Mouse (Mus musculus): Measurements from ENCODE around the gene Cidec.

Cidec gene

DNA sequence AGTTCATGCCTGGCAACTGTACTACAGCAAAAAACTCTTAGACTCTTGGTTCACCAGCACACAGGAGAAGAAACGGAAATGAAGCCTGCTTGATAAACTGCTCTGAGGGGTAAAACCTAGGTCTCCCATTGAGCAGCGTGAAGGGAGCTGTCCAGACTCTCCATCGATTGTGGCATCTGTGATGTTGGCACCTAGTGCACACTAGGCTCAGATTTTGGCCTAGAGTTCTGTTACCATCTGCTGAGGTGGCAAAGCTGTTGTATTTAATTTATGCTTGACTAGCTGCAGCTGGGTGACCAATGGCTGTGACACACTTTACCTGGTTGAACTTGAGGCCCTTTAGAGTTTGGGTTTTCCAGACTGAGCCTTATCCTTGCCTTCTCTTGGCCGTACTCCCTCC is 12.1 kb upstream of the Cidec start:
- intact Hi-C loops (cut with DNase I): no loop called here

DNA sequence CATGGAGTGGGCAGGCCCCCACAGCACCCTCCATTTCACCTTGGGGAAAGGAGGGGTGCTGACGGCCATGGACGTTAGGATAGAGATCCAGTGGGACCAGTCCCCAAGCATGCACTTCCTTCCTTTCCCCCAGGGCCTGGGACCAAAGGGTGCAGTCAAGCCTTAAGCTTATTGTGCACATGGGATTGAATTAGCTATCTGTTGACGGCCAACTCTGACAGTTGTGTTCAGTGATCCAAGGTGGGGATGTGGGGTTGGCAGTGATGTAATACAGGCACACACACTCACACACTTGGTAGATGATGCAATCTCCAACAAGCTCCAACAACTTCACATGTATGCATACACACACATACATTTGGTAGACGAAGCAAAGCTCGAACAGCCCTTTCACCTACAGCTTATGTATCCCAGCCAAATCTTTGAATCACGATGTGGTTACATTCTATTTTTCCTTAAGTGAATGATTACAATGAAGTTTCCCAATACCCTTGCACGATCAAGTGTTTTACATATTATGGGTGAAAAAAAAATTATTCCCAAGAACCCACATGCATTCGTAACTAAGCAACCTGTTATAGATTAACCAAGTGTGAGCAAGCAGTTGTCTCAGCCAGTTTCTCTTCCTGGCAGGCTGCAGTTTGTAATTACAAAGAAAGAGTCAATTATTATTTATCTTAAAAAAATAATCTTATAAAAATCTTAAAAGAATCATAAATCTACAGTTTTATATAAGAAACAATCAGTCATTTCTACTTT is 8.8 kb upstream of the Cidec start:
- intact Hi-C loops (cut with DNase I): no loop called here

DNA sequence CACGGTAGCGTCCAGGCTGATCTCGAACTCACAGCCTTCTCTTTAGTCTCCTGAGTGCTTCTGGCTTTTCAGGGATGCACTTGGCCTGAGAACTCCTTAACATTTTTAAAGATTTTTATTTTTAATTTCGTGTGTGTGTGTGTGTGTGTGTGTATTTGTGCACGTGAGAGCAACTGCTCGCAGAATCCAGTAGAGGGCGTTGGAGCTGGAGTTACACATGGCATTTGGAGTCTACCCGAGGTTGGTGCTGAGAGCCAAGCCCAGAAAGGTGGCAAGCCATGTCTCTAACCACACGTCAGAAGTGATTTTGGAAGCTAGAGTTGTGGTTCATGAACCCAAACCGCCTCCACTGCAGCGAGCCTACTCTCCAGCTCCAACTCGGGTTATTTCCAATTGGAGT is 7.5 kb upstream of the Cidec start:
- intact Hi-C loops (cut with DNase I): no loop called here

DNA sequence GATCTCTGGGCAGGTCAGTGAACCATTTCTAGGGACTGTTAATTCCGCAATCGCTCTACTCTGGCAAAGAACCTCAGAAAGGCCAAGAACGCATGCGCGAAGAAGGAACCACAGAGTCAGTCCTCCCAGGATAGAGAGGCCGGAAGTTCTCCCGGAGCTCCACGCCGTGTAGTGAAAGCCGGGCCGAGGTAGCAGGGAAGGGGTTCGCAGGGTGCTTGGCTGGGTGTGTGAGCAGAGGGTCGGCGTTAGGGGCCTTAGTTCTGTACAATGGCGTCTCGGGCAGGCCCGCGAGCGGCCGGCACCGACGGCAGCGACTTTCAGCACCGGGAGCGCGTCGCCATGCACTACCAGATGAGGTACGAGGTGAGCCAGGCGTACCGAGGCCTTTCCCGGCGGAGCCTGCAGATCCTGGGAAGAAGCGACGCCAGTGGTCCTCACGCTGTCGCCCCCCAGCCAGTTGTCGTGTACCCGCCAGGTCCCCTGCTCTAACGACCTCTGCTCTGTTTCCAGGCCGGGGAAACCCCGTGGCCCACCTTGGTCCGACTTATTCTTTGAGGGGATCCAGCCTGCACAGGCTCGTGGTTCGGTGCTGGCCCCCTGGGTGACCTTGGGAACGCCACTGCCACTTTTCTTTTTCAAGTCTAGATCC is 7.0 kb upstream of the Cidec start, which contains the start of gene Jagn1:
Jagn1 (plus strand) TSS at position 128 of the 649 bp plus-strand sequence.
- intact Hi-C loops (cut with DNase I): no loop called here

DNA sequence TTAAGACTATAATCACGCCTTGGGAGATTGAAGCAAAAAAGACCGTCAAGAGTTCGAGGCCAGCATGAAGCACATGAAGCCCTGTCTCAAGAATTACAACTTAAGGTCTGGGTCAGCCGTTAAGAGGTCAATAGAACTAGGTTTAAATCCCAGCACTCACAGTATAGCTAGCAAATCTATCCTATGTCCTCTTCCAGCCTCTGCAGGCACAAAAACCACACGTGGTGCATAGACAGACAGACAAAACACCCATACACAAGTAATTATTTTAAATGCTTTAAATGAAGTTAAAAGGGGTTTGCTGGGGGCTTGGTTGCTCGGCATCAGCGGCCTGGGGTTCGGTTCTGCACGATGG is 6.5 kb upstream of the Cidec start:
- intact Hi-C loops (cut with DNase I): no loop called here

DNA sequence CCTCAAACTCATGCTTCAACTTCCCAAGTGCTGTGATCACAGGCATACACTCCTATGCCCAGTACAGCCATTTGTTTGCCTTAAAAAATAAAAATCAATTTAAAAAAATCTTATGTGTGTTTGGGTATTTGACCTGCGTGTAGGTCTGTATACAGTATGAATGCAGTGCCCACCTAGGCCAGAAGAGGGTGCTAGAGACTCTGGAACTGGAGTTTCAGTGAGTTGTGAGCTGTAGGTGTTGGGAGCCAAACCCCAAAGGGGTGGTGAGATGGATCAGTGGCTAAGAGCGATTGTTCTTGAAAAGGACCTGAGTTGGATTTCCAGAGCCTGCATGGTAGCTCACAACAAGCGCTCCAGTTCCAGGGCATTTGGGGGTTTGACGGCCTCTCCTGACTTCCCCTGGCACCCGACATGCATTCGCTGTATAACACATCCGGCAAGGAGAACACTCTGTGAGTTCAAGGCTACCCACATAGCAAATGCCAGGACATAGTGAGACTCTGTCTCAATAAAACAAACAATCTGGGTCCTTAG is 5.7 kb upstream of the Cidec start:
- intact Hi-C loops (cut with DNase I): no loop called here

DNA sequence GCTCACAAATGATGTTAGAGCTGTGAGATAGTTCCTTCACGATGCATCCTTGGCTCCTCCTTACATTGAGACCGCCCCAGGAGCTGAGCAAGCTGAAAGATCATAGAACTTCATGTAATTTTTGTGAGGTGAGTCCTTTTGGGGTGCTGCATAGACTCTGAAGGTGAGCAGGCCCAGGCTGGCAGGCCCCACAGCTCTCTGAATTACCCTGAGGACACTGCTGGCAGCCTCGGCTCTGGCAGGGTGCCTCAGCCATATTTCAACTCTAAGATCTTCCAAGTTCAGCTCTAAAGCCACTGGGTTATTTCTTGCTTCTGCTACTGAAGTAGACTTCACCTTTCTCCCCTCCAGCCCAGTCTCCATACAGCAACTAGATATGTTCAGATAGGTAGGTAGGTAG is 5.1 kb upstream of the Cidec start:
- intact Hi-C loops (cut with DNase I): no loop called here

DNA sequence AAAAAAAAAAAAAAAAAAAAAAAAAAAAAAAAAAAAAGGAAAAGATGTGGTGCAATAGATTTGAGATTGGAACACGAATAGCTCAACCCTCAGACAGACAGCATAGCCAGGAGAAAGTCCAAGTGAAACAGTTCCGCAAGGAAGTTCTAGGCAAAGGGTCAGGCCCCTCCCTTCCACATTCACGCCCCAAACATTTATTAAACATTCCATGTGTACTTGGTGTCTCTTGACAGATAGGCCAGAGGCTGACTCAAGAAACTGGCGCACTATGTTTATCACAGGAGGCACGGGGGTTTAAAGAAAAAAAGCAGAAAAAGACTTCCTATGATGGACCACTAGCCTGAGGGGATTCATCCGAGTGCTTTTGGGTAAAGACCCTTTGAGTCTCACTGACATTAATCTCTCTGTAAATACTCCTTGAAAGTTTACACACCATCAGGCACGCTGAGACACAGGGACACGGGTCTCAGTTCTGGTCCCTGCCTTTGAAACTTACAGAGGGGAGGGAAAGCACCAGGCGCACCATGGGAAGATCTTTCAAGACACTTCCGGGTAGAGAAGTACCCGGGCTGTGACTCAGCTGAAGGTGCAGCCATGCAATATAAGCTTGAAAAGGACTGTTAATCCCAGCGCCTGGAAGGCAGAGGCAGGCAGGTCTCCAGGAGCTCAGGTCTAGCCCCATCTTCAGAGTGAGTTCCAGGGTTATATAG is 3.3 kb upstream of the Cidec start:
- intact Hi-C loops (cut with DNase I): no loop called here

DNA sequence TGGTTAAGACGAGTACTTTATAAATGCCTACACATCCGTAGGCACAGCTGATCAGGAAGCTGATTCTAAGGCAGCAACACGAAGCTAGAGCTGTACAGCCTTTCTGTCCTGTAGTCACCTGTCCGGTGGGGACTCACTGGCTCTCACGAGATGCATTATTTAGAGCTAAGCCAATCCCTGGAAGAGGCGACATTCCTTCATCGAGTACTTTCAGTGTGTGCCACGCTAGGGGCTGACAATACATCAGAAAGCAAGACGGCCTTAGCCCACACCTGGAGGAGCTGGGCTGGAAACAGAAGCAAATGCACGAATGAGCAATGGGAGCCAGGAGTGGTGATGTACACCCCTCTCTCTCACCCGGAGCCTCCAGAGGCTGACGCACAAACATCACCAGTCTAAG is 1.6 kb upstream of the Cidec start:
- intact Hi-C loops (cut with DNase I): no loop called here

DNA sequence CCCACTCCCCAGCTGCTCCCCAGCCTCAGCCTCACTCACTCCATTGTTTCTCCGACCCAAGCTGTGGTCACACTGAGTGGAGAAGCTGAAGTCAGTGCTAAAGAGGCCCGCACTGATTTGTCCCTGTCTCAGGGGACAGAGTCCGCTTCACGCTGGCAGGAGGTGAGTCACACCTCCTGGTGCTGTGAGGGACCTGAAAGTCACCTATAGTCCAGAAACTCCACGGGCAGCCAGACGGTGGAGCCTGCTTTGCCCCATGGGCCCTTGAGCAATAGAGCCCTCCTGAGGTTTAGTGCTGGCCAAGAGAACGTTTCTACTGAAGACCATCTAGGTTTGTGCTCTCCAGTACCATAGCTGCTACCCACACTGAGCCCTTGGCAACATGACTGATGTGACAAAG is 869 bp downstream of the Cidec start:
- intact Hi-C loops (cut with DNase I): no loop called here

DNA sequence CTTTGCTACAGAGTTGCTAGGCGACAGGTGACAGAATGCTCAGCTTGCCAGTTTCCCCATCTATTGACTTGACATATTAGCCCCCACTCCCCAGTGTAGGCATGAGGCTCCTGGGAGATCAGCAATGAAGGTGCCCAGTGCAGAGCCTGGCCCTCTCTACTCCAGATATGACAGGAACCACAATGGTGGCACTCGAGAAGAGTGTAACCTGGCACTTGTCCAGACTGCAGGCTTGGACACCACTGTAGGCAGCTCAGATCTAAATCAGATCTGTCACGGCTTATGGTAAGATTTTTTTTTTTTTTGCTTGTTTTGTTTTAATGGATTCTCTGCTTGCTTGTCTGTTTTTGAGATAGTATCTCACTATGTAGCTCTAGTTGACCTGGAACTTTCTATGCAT is 1.9 kb downstream of the Cidec start:
- intact Hi-C loops (cut with DNase I): no loop called here

DNA sequence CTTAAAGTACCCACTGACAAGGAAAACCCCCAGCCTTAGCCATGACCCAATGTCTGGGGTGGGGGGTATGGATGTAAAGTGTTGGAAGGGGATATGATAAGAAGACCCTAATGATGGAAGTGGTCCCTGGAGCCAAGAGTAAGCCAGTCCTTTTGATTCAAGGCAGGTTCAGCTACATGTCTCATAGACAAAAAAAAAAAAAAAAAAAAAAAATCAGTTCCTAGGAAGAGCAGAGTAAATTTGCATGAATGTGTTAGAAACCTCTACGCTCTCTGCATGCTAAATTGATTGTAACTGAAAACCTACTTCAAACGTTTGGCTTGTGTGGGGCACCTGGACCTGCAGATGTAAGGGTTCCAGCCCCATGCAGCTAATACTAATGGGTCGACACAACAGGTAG is 3.8 kb downstream of the Cidec start:
- intact Hi-C loops (cut with DNase I): no loop called here

DNA sequence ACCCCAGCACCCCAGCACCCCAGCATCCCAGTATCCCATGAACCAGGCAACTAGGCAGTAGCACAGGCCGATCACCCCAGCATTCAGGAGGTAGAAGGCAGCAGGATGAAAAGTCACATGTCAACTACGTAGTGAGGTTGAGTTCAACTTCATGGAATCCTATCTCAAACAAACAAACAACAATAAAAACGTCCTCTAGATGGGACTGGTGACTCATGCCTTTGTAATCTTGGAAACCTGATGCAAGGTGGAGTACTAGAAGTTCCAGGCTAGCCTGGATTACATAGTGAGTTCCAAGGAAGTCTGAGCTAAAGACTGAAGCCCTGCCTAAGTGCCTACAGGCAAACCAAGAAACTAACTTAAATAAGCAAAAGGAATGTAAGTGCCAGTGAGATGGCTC is 4.7 kb downstream of the Cidec start:
- intact Hi-C loops (cut with DNase I): no loop called here

DNA sequence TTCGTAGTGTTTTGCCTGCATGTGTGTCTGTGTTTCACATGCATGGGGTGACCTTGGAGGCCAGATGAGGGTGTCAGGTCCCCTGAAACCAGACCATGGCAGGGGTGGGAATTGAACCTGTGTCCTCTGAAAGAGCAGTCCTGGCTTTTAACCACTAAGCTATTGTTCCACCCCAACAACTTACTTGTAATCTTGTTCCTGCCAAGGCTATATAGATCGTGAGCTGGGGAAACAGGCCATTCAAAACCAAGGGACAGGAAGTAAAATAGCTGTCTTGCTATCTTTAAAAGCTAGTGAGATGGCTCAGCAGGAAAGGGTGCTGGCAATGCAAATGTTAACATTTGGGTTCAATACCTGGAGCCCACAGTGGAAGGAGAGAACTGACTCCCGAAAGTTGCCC is 5.6 kb downstream of the Cidec start:
- intact Hi-C loops (cut with DNase I): no loop called here

DNA sequence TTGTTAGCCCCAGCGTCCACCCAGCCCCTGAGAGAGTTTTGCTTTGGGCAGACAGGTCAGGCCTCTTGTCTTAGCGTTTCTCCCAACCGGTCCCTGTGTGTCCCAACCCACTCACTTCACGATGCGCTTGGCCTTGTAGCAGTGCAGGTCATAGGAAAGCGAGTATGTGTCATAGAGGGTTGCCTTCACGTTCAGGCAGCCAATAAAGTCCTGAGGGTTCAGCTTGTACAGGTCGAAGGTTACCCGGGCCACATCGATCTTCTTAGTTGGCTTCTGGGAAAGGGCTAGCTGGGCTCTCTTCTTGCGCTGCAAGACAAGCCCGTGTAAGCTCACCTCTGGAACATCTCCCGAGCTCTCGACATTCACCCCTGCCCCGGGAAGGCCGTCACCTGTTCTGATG is 7.6 kb downstream of the Cidec start:
- intact Hi-C loops (cut with DNase I): no loop called here

DNA sequence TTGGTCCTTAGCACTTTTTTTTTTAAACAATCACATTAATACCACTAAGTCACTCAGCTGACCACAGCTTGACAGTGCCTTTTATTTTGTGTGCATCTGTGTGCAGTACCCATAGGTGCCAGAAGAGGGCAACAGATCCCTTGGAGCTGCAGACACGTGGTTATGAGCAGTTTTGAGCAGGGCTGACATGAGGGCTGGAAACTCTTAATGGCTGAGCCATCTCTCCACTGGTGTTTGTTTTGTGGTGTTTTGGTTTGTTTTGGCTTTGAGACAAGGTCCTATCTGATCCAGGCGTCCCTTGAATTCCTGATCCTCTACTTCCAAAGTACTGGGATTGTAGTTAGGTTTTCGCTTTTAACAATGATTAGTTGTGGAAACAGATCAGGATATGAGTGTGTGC is 8.2 kb downstream of the Cidec start:
- intact Hi-C loops (cut with DNase I): no loop called here

DNA sequence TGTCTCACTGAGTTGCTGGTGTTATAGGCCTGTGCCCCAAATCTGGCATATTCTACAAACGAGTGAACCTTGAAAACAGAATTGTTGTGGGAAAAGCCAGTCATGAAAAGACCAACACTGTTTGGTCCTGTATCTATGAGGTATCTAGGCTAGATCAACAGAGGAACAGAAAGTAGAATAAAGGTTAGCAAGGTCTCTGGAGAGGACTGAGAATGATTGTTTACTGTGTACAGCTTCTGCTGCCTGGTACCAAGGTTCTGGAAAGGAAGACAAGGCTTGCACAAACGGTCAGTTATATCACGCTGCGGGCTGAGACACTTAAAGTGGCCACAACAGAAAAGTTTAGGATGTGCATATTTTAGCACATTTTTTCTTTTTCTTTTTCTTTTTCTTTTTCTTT is 8.9 kb downstream of the Cidec start:
- intact Hi-C loops (cut with DNase I): no loop called here

DNA sequence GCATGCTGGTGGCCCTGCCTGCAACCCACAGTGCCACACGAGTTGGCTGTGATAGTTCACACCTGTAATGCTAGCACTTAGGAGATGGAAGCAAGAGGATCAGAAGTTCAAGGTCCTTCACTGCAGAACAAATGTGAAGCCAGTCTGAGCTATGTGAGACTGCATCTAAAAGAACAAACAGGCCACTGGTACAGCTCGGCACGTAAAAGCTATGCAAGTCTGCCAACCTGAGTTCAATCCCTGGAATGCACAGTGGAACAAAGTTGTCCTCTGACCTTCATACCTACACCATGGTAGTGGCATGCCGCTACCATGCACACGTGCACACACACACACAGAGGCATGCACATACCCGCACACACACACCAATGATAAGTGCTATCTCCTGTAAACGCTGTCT is 11.4 kb downstream of the Cidec start:
- intact Hi-C loops (cut with DNase I): no loop called here

DNA sequence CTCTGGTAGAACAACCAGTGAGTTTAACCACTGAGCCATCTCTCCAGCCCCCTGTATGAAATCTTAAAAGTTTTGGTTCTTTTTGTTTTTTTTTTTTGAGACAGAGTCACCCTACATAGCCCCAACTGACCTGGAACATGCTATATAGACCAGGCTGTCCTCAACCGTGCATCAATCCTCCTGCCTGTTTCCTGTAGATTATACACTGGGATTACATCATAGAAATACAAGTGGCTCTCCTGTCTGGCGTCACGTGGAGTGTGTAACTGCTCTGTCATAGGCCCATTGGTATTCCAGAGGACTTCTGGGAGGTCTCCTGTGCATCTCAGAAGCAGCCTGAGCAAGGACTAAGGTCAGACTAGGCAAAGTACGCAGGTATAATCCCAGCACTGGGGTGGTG is 12.6 kb downstream of the Cidec start:
- intact Hi-C loops (cut with DNase I): no loop called here

DNA sequence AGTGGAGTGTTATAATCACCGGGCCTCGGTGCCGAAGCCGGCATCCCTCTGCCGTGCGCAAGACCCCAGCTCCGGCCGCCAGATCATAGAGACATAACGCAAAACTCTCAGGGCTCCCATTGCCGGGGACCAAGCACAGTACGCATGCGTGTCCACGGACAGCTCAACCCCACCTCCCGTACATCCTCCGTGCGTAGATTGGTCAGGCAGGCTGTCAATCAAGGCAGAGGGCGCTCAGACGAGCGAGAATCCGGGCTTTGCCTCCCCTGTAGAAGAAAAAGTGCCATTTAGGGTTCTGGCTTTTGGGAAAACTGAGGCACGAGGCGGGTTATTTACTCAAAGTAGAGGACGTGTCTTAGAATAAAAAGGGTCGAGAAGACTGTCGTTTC is 16.4 kb downstream of the Cidec start, which contains the start of gene Rpusd3:
Rpusd3 (minus strand) TSS at position 142 of the 389 bp plus-strand sequence.
- intact Hi-C loops (cut with DNase I): no loop called here

DNA sequence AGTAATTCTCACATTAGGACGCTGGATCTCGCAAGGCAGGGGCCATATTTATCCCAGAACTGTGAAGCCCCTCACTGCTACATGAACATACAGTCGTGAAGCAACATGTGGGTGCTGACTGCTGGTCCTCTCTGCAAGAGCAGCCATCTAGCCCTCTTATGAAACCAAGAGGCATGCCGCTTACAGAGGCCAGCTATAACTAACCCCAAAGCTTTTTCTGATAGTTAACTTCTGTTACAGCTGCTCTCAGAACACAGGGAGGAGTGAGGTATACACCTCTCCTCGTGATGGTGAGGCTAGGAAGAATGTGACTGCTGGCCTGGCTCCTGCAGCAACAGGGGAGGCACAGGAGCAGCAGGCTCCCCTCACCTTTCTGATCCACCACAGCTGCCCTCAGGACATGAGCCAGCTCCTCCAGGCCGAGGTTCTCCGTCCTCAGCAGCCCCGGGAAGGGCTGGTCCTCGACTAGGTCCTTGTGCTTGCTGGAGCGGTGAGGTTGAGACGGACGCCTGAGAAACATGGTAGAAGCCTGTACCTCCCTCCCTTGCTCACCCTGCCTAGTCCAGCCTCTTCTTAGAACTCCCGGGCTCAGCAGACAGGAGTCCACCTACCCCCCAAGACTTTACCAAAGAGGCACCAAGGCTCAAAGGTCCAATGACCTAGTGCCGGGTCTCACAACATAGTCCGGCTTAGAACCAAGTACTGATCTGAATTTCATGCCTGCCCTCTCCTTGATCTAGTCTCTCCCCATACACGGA is 16.9 kb downstream of the Cidec start:
- intact Hi-C loops (cut with DNase I): no loop called here

DNA sequence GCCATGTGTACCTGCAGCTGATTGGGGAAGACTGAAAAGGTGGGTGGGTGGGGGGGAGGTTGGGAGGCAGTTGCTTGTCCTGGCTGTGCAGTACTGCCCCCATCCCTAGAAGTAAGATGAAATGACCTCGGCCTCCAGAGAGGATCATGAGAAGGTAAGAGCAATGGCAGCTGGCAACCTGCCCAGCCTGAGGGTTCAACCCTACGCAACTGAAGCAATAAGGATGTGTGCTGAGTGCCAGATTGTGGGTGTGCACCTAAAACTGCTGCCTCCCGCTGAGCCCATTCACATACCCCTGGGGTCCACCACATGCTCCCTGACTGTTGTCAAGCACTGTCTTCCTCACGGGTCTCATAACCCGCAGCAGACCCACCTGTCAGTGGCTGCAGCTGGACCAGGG is 19.1 kb downstream of the Cidec start:
- intact Hi-C loops (cut with DNase I): no loop called here
